Mouse (Mus musculus) MEL (cell line): Measurements from ENCODE around the gene Vps13c. TPM values are rescaled to one million over a fixed set of nuclear protein-coding genes. Genes with fewer than 3 reads are reported as not detected.

Experiments
- DNase-seq: peaks from one replicate; pipeline ENCODE4 v3.0.0; 2011; ENCODE audit warnings: low read depth, low spot score
- H3K27ac ChIP-seq: 2 replicates; pipeline ENCODE4 v1.5.1; 2012; ENCODE audit warnings: low read depth, mild to moderate bottlenecking, control low read depth, low read length, moderate library complexity; ENCODE audit not compliant: control insufficient read depth
- H3K27me3 ChIP-seq, 2 experiments: fragments of 150-350 bp in 1 of 2; sonication (generic) in 1 of 2; 2 replicates each; pipeline ENCODE4 v1.6.1; 2012; ENCODE audit warnings: low read length in 2 of 2, mild to moderate bottlenecking in 2 of 2, improper control_type of control experiment in 1 of 2, moderate library complexity in 1 of 2; ENCODE audit not compliant: insufficient read depth in 2 of 2, control insufficient read depth in 1 of 2
- H3K36me3 ChIP-seq, 2 experiments: 2 replicates each; pipeline ENCODE4 v1.6.1; 2012 to 2014; ENCODE audit warnings: low read length in 2 of 2, improper control_type of control experiment in 1 of 2, inconsistent platforms in 1 of 2, mild to moderate bottlenecking in 1 of 2; ENCODE audit not compliant: insufficient read depth in 2 of 2, control insufficient read depth in 1 of 2
- H3K4me1 ChIP-seq, 2 experiments: fragments of 150-350 bp in 1 of 2; sonication (generic) in 1 of 2; 2 replicates each; pipeline ENCODE4 v1.6.1; 2012; ENCODE audit warnings: low read length in 2 of 2, improper control_type of control experiment in 1 of 2, mild to moderate bottlenecking in 1 of 2; ENCODE audit not compliant: insufficient read depth in 2 of 2, control insufficient read depth in 1 of 2
- H3K4me3 ChIP-seq, 2 experiments: fragments of 150-350 bp in 1 of 2; sonication (generic) in 1 of 2; 2 replicates each; pipeline ENCODE4 v1.5.1; 2012; ENCODE audit warnings: low read depth in 2 of 2, low read length in 2 of 2, mild to moderate bottlenecking in 2 of 2, moderate library complexity in 2 of 2, control low read depth in 1 of 2, improper control_type of control experiment in 1 of 2; ENCODE audit not compliant: control insufficient read depth in 1 of 2, insufficient read depth in 1 of 2
- H3K79me2 ChIP-seq: 2 replicates; pipeline ENCODE4 v1.6.1; 2012; ENCODE audit warnings: mild to moderate bottlenecking, low read length, moderate library complexity; ENCODE audit not compliant: control insufficient read depth, poor library complexity, insufficient read depth
- H3K9ac ChIP-seq: 2 replicates; pipeline ENCODE4 v1.6.1; 2012; ENCODE audit warnings: low read depth, mild to moderate bottlenecking, control low read depth, low read length, moderate library complexity; ENCODE audit not compliant: control insufficient read depth, poor library complexity, severe bottlenecking
- H3K9me3 ChIP-seq: fragments of 150-350 bp; sonication (generic); replicated peaks from 2 replicates; pipeline ENCODE4 v1.6.1; 2012; ENCODE audit warnings: mild to moderate bottlenecking, low read length, improper control_type of control experiment, moderate library complexity; ENCODE audit not compliant: insufficient read depth
- ELF1 ChIP-seq: IDR thresholded peaks from 2 replicates; pipeline ENCODE4 v1.6.1; 2014; ENCODE audit warnings: low read depth, mild to moderate bottlenecking, inconsistent platforms, low read length, improper control_type of control experiment, moderate library complexity
- EP300 ChIP-seq, 2 experiments: IDR thresholded peaks; 2 replicates each; pipeline ENCODE4 v1.6.1; 2011; ENCODE audit warnings: improper control_type of control experiment in 2 of 2, low read length in 2 of 2, low read depth in 1 of 2, mild to moderate bottlenecking in 1 of 2
- GABPA ChIP-seq: IDR thresholded peaks from 2 replicates; pipeline ENCODE4 v1.6.1; 2012; ENCODE audit warnings: low read depth, mild to moderate bottlenecking, inconsistent platforms, low read length, improper control_type of control experiment, moderate library complexity
- MAX ChIP-seq: IDR thresholded peaks from 2 replicates; pipeline ENCODE4 v1.6.1; 2011; ENCODE audit warnings: low read length, improper control_type of control experiment
- MAZ ChIP-seq: IDR thresholded peaks from 2 replicates; pipeline ENCODE4 v1.6.1; 2012; ENCODE audit warnings: low read depth, mild to moderate bottlenecking, inconsistent platforms, low read length, improper control_type of control experiment
- MYC ChIP-seq: IDR thresholded peaks from 2 replicates; pipeline ENCODE4 v1.6.1; 2011; ENCODE audit warnings: low read depth, mild to moderate bottlenecking, low read length, improper control_type of control experiment, moderate library complexity
- POLR2A ChIP-seq, 2 experiments: IDR thresholded peaks; 2 replicates each; pipeline ENCODE4 v1.6.1; 2011 to 2012; ENCODE audit warnings: low read length in 2 of 2, mild to moderate bottlenecking in 2 of 2, control low read depth in 1 of 2, improper control_type of control experiment in 1 of 2, low read depth in 1 of 2, moderate library complexity in 1 of 2; ENCODE audit not compliant: control insufficient read depth in 1 of 2, insufficient read depth in 1 of 2, poor library complexity in 1 of 2
- TAL1 ChIP-seq: IDR thresholded peaks from 2 replicates; pipeline ENCODE4 v1.6.1; 2012; ENCODE audit warnings: mild to moderate bottlenecking, inconsistent platforms, low read length, moderate library complexity, mixed read lengths
- USF1 ChIP-seq: IDR thresholded peaks from 2 replicates; pipeline ENCODE4 v1.6.1; 2014; ENCODE audit warnings: low read depth, mild to moderate bottlenecking, inconsistent platforms, low read length, improper control_type of control experiment, moderate library complexity
- ZMIZ1 ChIP-seq: IDR thresholded peaks from 2 replicates; pipeline ENCODE4 v1.6.1; 2012; ENCODE audit warnings: low read depth, mild to moderate bottlenecking, inconsistent platforms, low read length, improper control_type of control experiment, moderate library complexity
- ZNF384 ChIP-seq: IDR thresholded peaks from 2 replicates; pipeline ENCODE4 v1.6.1; 2012; ENCODE audit warnings: low read depth, mild to moderate bottlenecking, inconsistent platforms, low read length, improper control_type of control experiment
- polyA plus RNA-seq, 2 experiments: library from polyadenylated mRNA; stranded (reverse) in 1 of 2; unstranded in 1 of 2; fragments of >175 nt in 1 of 2; fragments of >200 nt in 1 of 2; gene quantifications; 2 replicates each; pipeline versions ENCODE4 v1.2.1 to v1.2.4; 2012; ENCODE audit warnings: low replicate concordance in 2 of 2, low read depth in 1 of 2; ENCODE audit not compliant: insufficient read length in 2 of 2, insufficient read depth in 1 of 2, missing spikeins in 1 of 2
- total RNA-seq: library from RNA; depleted of rRNA; stranded (reverse); fragments of 300-350 nt; gene quantifications from 2 replicates; pipeline ENCODE4 v1.2.3, GENCODE M21; 2012

Gene Vps13c
- total and polyA plus RNA-seq, 3 experiments, result 14.6 to 28.3 TPM; not detected in 1

- Histone ChIP-seq H3K36me3 (no peaks in the 10 kb centered on the region), H3K27ac (no peak overlapping the region), H3K79me2 (no peaks in the 10 kb centered on the region), H3K9ac (no peak overlapping the region), H3K4me3 (no peak overlapping the region), H3K4me1 (no peaks in the 10 kb centered on the region), H3K9me3 (no peaks in the 10 kb centered on the region), H3K27me3 (peaks cover 0 to 1% of the 10 kb centered on the region in 2 experiments; a peak in 1 of 4 replicates)
- TF ChIP-seq MAZ, result no peak
- no peak for TF ChIP-seq TAL1
- no peak for DNase-seq
Measured at GRCm38 (mm10) chr9:67813665-67814337, 26.4 kb upstream of the Vps13c start.

GRCm38 (mm10) chr9:67816172-67816928 lies 23.8 kb upstream of the Vps13c start:
- peak; percentile 31 for DNase-seq
- no peaks in the 10 kb centered on the region for H3K36me3 ChIP-seq
- TF ChIP-seq GABPA, result no peak
- TF ChIP-seq USF1, result peak; percentile 65; the same call in 1 of the 2 replicates
- TF ChIP-seq MAX, result peak; percentile 72
- TF ChIP-seq ZMIZ1, result no peak
- TF ChIP-seq ELF1, result no peak
- TF ChIP-seq MYC, result 0 out of 2 replicates have a peak, but pooled peaks have one; percentile 48
- TF ChIP-seq POLR2A (IDR thresholded peaks at IDR 0.05; ENCODE audit: control insufficient read depth in 1 of 2, insufficient read depth in 1 of 2, low read depth in 1 of 2, low read length in 2 of 2, poor library complexity in 1 of 2), result no peak
- no peaks in the 10 kb centered on the region for H3K4me1 ChIP-seq
- no peaks in the 10 kb centered on the region for H3K27me3 ChIP-seq
- no peaks in the 10 kb centered on the region for H3K79me2 ChIP-seq
- H3K4me3 ChIP-seq, result no peak overlapping the region
- no peak overlapping the region for H3K9ac ChIP-seq
- H3K27ac ChIP-seq, result no peak overlapping the region
- no peaks in the 10 kb centered on the region for H3K9me3 ChIP-seq

GRCm38 (mm10) chr9:67817898-67818667 lies 22.1 kb upstream of the Vps13c start:
- Histone ChIP-seq H3K4me3 (no peak overlapping the region), H3K27ac (no peak overlapping the region), H3K4me1 (no peaks in the 10 kb centered on the region), H3K36me3 (no peaks in the 10 kb centered on the region), H3K79me2 (no peaks in the 10 kb centered on the region)
- TF ChIP-seq EP300 (IDR thresholded peaks at IDR 0.05; ENCODE audit: low read depth in 1 of 2, low read length in 2 of 2) (no peak), ZNF384 (peak; percentile 72)
- TF ChIP-seq, all 39 proteins: peak for 1
- no peaks in the 10 kb centered on the region for H3K27me3 ChIP-seq
- no peaks in the 10 kb centered on the region for H3K9me3 ChIP-seq
- peak; percentile 56 for DNase-seq
- no peak overlapping the region for H3K9ac ChIP-seq
